Comparison of ENCODE assay signal across 10 mouse cellular contexts in the genomic region with DNA sequence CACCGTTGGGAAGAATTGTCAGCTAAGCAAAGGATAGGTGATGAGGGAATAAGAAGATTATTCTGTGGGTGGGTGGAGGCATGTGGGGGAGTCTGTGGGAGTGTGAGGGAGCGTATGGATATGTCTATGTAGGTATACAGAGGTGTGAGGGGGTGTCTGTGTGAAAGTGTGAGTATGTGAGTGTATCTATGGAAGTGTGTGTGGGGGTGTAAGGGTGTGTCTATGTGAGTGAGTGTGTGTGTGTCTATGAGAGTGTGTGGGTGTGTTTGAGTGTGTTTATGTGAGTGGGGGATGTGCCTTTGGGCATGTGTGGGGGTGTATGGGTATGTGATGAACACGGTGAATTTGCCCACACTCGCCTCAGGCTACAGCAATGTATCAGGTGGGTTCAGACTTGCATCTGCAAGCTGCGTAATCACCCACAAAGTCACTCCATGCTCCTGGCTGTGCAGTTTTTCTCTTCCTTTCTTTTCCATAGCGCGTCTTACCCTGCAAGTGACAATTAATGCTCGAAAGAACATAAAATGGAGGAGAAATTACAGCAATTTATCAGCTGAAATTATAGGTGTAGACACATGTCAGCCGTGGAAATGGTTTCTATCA.
"Had no signal": no experiment of that assay in that cellular context is flagged by ENCODE, and none has a peak within 500 bp of the region (broad histone marks: within the 10 kb centered on the region; RNA-seq: fewer than 3 reads in every experiment).

No protein-coding gene starts in this region.

- DNase-seq: lung, embryonic 14.5 days; lung, postnatal 10 days; lung, postnatal 4 days; thymus, adult 18-20 months; thymus, postnatal 14 days had no signal

- H3K9ac ChIP-seq: limb, embryonic 15.5 days; liver, embryonic 12.5 days; lung, embryonic 14.5 days had no signal

- H3K27ac ChIP-seq: left cerebral cortex, adult 2 months; limb, embryonic 15.5 days; liver, embryonic 12.5 days; midbrain, embryonic 10.5 days had no signal

- H3K9me3 ChIP-seq: limb, embryonic 15.5 days; liver, embryonic 12.5 days; midbrain, embryonic 10.5 days had no signal

- H3K4me2 ChIP-seq: limb, embryonic 15.5 days; liver, embryonic 12.5 days; lung, embryonic 14.5 days had no signal

- ATAC-seq: liver, embryonic 12.5 days had no signal

- H3K36me3 ChIP-seq: limb, embryonic 15.5 days; liver, embryonic 12.5 days had no signal

- H3K4me3 ChIP-seq: left cerebral cortex, adult 2 months; limb, embryonic 15.5 days; liver, embryonic 12.5 days; midbrain, embryonic 10.5 days; myocyte had no signal

- H3K4me1 ChIP-seq: limb, embryonic 15.5 days; liver, embryonic 12.5 days had no signal
